Comparison of ENCODE assay signal across 13 mouse cellular contexts in the genomic region with DNA sequence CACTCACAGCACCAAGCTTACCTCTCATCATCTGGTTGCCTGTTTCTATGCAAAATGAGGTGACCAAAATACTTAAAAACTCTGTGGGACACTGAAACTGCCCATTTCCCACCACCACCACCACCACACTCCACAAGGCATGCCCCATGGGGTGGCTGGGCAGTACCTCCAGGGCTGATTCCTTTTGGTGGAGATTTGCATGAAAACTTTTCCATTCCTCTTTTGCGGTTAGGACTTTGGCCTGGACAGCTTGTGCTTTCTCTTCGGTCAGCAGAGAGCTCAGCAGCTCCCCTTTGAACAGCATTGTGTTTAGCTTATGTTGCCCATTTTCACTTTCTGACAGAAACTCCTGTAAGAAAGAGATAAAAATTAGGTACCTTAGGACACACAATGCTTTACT.
"Had no signal": no experiment of that assay in that cellular context is flagged by ENCODE, and none has a peak within 500 bp of the region (broad histone marks: within the 10 kb centered on the region; RNA-seq: fewer than 3 reads in every experiment).

No protein-coding gene starts in this region.

- DNase-seq: kidney, postnatal 10 days; left cerebral cortex, postnatal 4 days; liver, embryonic 13.5 days; lung, adult 18-20 months; lung, postnatal 4 days; midbrain, embryonic 14.5 days; thymus, postnatal 14 days had no signal

- H3K4me1 ChIP-seq: intestine, embryonic 15.5 days; limb, embryonic 13.5 days; liver, embryonic 13.5 days; midbrain, embryonic 10.5 days; neural tube, embryonic 12.5 days had no signal

- H3K4me3 ChIP-seq: intestine, embryonic 15.5 days; layer of hippocampus, adult 2 months; limb, embryonic 13.5 days; liver, embryonic 13.5 days; midbrain, embryonic 10.5 days; myocyte; neural tube, embryonic 12.5 days had no signal
